Mouse (Mus musculus): ENCODE measurements around the gene Ano8.

DNA sequence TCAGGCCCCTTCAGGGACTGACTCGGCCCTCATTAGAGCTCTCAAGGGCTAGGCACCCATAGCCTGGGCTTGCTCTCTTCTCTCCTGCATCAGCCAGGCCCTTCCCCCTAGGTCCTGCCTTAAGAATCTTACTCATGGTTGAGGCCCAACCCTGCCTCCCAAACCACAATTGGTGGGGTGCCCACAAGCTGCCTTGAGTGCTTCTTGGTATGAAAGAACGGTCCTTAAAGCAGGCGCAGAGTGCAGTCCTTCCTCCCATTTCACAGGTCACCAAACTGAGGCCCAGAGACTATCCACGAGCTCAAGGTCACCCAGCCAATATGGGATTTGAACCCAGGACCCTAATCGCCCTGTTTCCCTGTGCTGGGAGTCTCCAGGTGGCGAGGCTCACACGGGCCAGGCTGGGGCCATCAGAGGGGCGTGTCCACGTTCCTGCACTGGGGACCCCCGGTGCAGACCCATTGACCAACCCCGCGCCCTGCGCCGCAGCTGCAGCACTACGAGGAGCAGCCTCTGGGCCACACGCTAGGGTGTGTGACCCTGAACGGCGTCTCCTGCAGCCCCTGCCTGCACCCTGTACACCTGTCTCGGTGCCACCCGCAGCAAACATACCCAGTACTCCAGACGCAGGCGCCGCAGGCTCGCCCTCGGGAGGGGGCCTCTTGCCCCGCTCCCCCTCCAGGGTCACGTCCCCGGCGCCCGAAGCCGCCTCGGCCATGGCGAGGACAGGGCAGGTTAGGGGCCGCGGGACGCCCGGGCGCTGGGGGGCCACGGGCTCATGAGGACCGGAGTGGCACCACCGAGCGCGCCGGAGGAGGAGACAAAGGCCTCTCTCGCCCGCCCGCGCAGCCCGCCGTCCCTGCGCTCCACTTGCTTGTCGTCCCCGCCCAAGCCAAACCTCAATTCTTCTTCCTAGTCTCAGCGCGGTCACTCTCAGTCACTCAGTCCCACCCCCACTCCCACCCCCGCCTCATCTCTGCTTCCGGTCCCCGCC is at the start of gene Ano8:
- TF ChIP-seq POLR2A (IDR thresholded peaks at IDR 0.05; ENCODE audit: insufficient read depth, low read length) (no peak), CTCF (IDR thresholded peaks at IDR 0.05; ENCODE audit: low read depth, low read length) (no peak), EP300 (IDR thresholded peaks at IDR 0.05; ENCODE audit: insufficient read depth, low read depth, low read length) (0 out of 2 replicates have a peak, but pooled peaks have one; percentile 6)
